Mouse (Mus musculus) olfactory bulb, adult 2 months (tissue): Measurements from ENCODE around the gene Sstr2.

ENCODE experiments used
- CTCF ChIP-seq: fragments of 200-500 bp; IDR thresholded peaks from 2 replicates; pipeline ENCODE4 v1.5.1; 2012; ENCODE audit warnings: low read depth, mild to moderate bottlenecking, low read length, moderate library complexity; ENCODE audit not compliant: insufficient read depth
- POLR2A ChIP-seq: fragments of 200-500 bp; IDR thresholded peaks from 2 replicates; pipeline ENCODE4 v1.6.1; 2012; ENCODE audit warnings: mild to moderate bottlenecking, low read depth, low read length, moderate library complexity; ENCODE audit not compliant: insufficient read depth

DNA sequence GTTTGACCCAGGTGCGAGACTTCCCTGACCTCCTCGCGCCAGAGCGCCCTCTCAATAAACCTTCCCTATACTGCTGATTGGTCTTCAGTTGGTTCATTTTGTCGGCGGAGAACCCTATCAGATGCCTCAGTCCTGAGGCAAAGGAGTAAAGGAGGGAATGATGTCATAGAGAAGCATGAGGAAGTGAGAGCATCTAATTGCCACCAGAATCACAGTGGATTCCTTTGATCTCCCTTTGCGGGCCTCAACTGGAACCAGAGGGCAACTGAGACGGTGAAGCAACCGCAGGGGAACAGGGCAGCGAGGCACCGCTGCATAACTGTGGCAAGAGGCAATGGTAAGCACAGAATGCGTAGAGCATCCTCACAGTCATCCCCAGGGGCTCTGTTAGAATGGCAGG, 19.5 kb downstream of the Sstr2 start:
- no peak for TF ChIP-seq CTCF
- no peak for TF ChIP-seq POLR2A
